27 mouse cellular contexts compared by ENCODE assay signal in genomic region chr10:8211694-8212093, GRCm38 (mm10).
DNase-seq lines count a peak whose midpoint lies in the region; ATAC-seq and TF ChIP-seq lines count a peak whose summit lies in the region.
"Had no signal": no experiment of that assay in that cellular context is flagged by ENCODE, and none has a peak within 500 bp of the region (broad histone marks: within the 10 kb centered on the region; RNA-seq: fewer than 3 reads in every experiment).

No protein-coding gene starts in this region.

- no peaks in the 10 kb centered on the region for H3K36me3 ChIP-seq in heart, adult 2 months (ENCODE audit: control insufficient read depth, insufficient read depth, low read length)
- H3K36me3 ChIP-seq in CH12.LX (replicated peaks in 1 of 2; ENCODE audit: control insufficient read depth in 1 of 2, insufficient read depth in 1 of 2, low read length in 1 of 2), result no peaks in the 10 kb centered on the region
- H3K36me3 ChIP-seq in limb, embryonic 12.5 days, result no peaks in the 10 kb centered on the region
- H3K36me3 ChIP-seq in limb, embryonic 15.5 days, result 0 out of 2 replicates have a peak, but pooled peaks cover 3% of the 10 kb centered on the region
- H3K36me3 ChIP-seq: embryonic facial prominence, embryonic 10.5 days; embryonic facial prominence, embryonic 13.5 days; forebrain, embryonic 10.5 days; G1E; hindbrain, embryonic 12.5 days; hindbrain, embryonic 15.5 days had no signal

- no peak overlapping the region for H3K27ac ChIP-seq in heart, adult 2 months
- H3K27ac ChIP-seq in CH12.LX (ENCODE audit: insufficient read depth, low read depth), result no peak overlapping the region
- H3K27ac ChIP-seq in limb, embryonic 12.5 days, result peak overlapping the region; percentile 74; the same call in 1 of the 2 replicates
- 0 out of 2 replicates have a peak overlapping the region, but pooled peaks have one; percentile 60 for H3K27ac ChIP-seq in limb, embryonic 15.5 days
- H3K27ac ChIP-seq: embryonic facial prominence, embryonic 10.5 days; embryonic facial prominence, embryonic 13.5 days; forebrain, embryonic 10.5 days; forebrain, embryonic 13.5 days; gastrocnemius, adult 2 months; hindbrain, embryonic 12.5 days; hindbrain, embryonic 15.5 days had no signal

- DNase-seq in heart, adult 11 months, result peak; percentile 13
- DNase-seq in heart, adult 2 months, result no peak
- no peak for DNase-seq in CH12.LX (ENCODE audit: extremely low read depth)
- DNase-seq in left cerebral cortex, postnatal 4 days, result no peak
- DNase-seq: adrenal gland, postnatal 10 days; adrenal gland, postnatal 36 days; cerebellum, adult 11 months; cerebellum, adult 2 months; cerebellum, postnatal 10 days; cerebellum, postnatal 36 days; embryo, embryonic 11 days; gastrocnemius, adult 2 months; gastrocnemius, postnatal 25 days had no signal

- no peaks in the 10 kb centered on the region for H3K27me3 ChIP-seq in heart, adult 2 months (ENCODE audit: control insufficient read depth, insufficient read depth, low read length)
- no peaks in the 10 kb centered on the region for H3K27me3 ChIP-seq in CH12.LX (replicated peaks)
- H3K27me3 ChIP-seq in limb, embryonic 12.5 days, result peaks cover 5% of the 10 kb centered on the region; the same call in 1 of the 2 replicates
- H3K27me3 ChIP-seq in limb, embryonic 15.5 days, result no peaks in the 10 kb centered on the region
- H3K27me3 ChIP-seq: embryonic facial prominence, embryonic 13.5 days; forebrain, embryonic 13.5 days; hindbrain, embryonic 12.5 days; hindbrain, embryonic 15.5 days; Patski had no signal

- no peak for TF ChIP-seq RAD21 in CH12.LX (IDR thresholded peaks at IDR 0.05; ENCODE audit: low read depth, low read length)

- dilution Hi-C loops in CH12.LX (cut with MboI; ENCODE audit: extremely low pct_ligation_motif_present, extremely low pct_unique_long_range_greater_than_20kb, low sequenced_read_pairs), result no loop called here

- H3K4me3 ChIP-seq in heart, adult 2 months, result no peak overlapping the region
- no peak overlapping the region for H3K4me3 ChIP-seq in CH12.LX (replicated peaks in 1 of 3; ENCODE audit: low read depth in 2 of 3, low read length in 2 of 3, poor library complexity in 1 of 3)
- H3K4me3 ChIP-seq in limb, embryonic 12.5 days (replicated peaks), result no peak overlapping the region
- H3K4me3 ChIP-seq in limb, embryonic 15.5 days, result no peak overlapping the region
- H3K4me3 ChIP-seq: embryonic facial prominence, embryonic 10.5 days; embryonic facial prominence, embryonic 13.5 days; erythroblast, embryonic 14.5 days; forebrain, embryonic 10.5 days; forebrain, embryonic 13.5 days; gastrocnemius, adult 2 months; hindbrain, embryonic 12.5 days; hindbrain, embryonic 15.5 days had no signal

- no peak for TF ChIP-seq EP300 in heart, adult 2 months (IDR thresholded peaks at IDR 0.05; ENCODE audit: insufficient read depth, low read depth, low read length)
- no peak for TF ChIP-seq EP300 in CH12.LX (IDR thresholded peaks at IDR 0.05; ENCODE audit: low read length)

- H3K4me2 ChIP-seq in CH12.LX (ENCODE audit: insufficient read depth, low read depth, poor library complexity, severe bottlenecking), result no peak overlapping the region
- no peak overlapping the region for H3K4me2 ChIP-seq in limb, embryonic 12.5 days
- no peak overlapping the region for H3K4me2 ChIP-seq in limb, embryonic 15.5 days
- H3K4me2 ChIP-seq: embryonic facial prominence, embryonic 13.5 days; forebrain, embryonic 13.5 days; heart, embryonic 11.5 days; hindbrain, embryonic 12.5 days; hindbrain, embryonic 15.5 days had no signal

- H3K4me1 ChIP-seq in heart, adult 2 months (ENCODE audit: control insufficient read depth, insufficient read depth, low read length), result no peaks in the 10 kb centered on the region
- H3K4me1 ChIP-seq in CH12.LX (ENCODE audit: control insufficient read depth in 1 of 2, insufficient read depth in 2 of 2), result peaks cover 8 to 15% of the 10 kb centered on the region in 2 experiments
- H3K4me1 ChIP-seq in limb, embryonic 12.5 days (replicated peaks), result peaks cover 38% of the 10 kb centered on the region
- peaks cover 30% of the 10 kb centered on the region for H3K4me1 ChIP-seq in limb, embryonic 15.5 days

- 91% methylated on average over 5 of the region's 5 CpGs for WGBS in heart, adult 2 months
- WGBS in limb, embryonic 12.5 days, result 88% methylated on average over 5 of the region's 5 CpGs
- 78% methylated on average over 5 of the region's 5 CpGs for WGBS in limb, embryonic 15.5 days

- H3K9ac ChIP-seq in heart, adult 2 months (ENCODE audit: low read depth, low read length), result no peak overlapping the region
- H3K9ac ChIP-seq in CH12.LX (ENCODE audit: insufficient read depth, low read depth), result no peak overlapping the region
- no peak overlapping the region for H3K9ac ChIP-seq in limb, embryonic 12.5 days (replicated peaks)
- H3K9ac ChIP-seq in limb, embryonic 15.5 days, result no peak overlapping the region
- H3K9ac ChIP-seq: embryonic facial prominence, embryonic 13.5 days; forebrain, embryonic 13.5 days; hindbrain, embryonic 12.5 days; hindbrain, embryonic 15.5 days had no signal

- no peaks in the 10 kb centered on the region for H3K9me3 ChIP-seq in CH12.LX (replicated peaks; ENCODE audit: low read length)
- no peaks in the 10 kb centered on the region for H3K9me3 ChIP-seq in limb, embryonic 12.5 days
- H3K9me3 ChIP-seq in limb, embryonic 15.5 days, result no peaks in the 10 kb centered on the region
- H3K9me3 ChIP-seq: embryonic facial prominence, embryonic 10.5 days; embryonic facial prominence, embryonic 13.5 days; forebrain, embryonic 10.5 days; forebrain, embryonic 13.5 days; G1E; hindbrain, embryonic 12.5 days; hindbrain, embryonic 15.5 days had no signal

- intact Hi-C loops in heart, adult 2 months (cut with DNase I), result no loop called here
- intact Hi-C loops in left cerebral cortex, postnatal 4 days (cut with DNase I), result no loop called here

- in situ Hi-C loops in CH12.LX (cut with MboI; ENCODE audit: low pct_ligation_motif_present, low pct_unique_long_range_greater_than_20kb, low sequenced_read_pairs), result no loop called here

- H3K79me2 ChIP-seq in heart, adult 2 months (replicated peaks; ENCODE audit: control insufficient read depth, insufficient read depth, low read length), result no peaks in the 10 kb centered on the region
- no peaks in the 10 kb centered on the region for H3K79me2 ChIP-seq in CH12.LX (replicated peaks; ENCODE audit: control insufficient read depth, extremely low read depth, insufficient read depth, poor library complexity, severe bottlenecking)

- no peak for TF ChIP-seq POLR2A in heart, adult 2 months (IDR thresholded peaks at IDR 0.05; ENCODE audit: insufficient read depth, low read depth, low read length)
- TF ChIP-seq POLR2A in CH12.LX (IDR thresholded peaks at IDR 0.05; ENCODE audit: low read depth, low read length), result no peak

- ATAC-seq in limb, embryonic 12.5 days (ENCODE audit: insufficient number of reproducible peaks, insufficient read depth, low FRiP score, low TSS enrichment, low read depth), result no peak
- no peak for ATAC-seq in limb, embryonic 15.5 days (ENCODE audit: insufficient number of reproducible peaks, low FRiP score, low TSS enrichment, low read depth)
- no peak for ATAC-seq in frontal cortex, adult (ENCODE audit: low TSS enrichment)
- ATAC-seq: forebrain, embryonic 13.5 days; forebrain, embryonic 16.5 days; Patski had no signal

- no peak for TF ChIP-seq CTCF in heart, adult 2 months (IDR thresholded peaks at IDR 0.05)
- no peak for TF ChIP-seq CTCF in CH12.LX (conservative IDR thresholded peaks at IDR 0.05 in 1 of 2, IDR thresholded peaks at IDR 0.05 in 1 of 2; ENCODE audit: low read depth in 2 of 2, low read length in 2 of 2)

TF ChIP-seq in CH12.LX, 34 proteins besides CTCF, POLR2A, EP300 and RAD21:
- no peak for TF ChIP-seq MAX (IDR thresholded peaks at IDR 0.05; ENCODE audit: low read length)
- TF ChIP-seq ZNF384 (IDR thresholded peaks at IDR 0.05; ENCODE audit: low read depth, low read length), result peak; percentile 54

Comparison
In these comparisons a context has a peak if more than half of its experiments do, and no peak if none do; other contexts are left out.
1. H3K27ac ChIP-seq: peak in limb, embryonic 12.5 days (single experiment) and limb, embryonic 15.5 days (single experiment); none in heart, adult 2 months (single experiment) and CH12.LX (single experiment).